Mouse (Mus musculus): Measurements from ENCODE around the gene Nol12.

The Nol12 gene

GRCm38 (mm10) chr15:78990970-78991525 is 56.3 kb downstream of the Nol12 start:
- in situ Hi-C loops (cut with MseI, MboI): no loop called here

GRCm38 (mm10) chr15:78992235-78992634 is 57.5 kb downstream of the Nol12 start:
- in situ Hi-C loops (cut with MseI, MboI): no loop called here

GRCm38 (mm10) chr15:78992925-78993324 is 58.2 kb downstream of the Nol12 start:
- in situ Hi-C loops (cut with MseI, MboI): no loop called here

All from mouse trophoblast stem cell (cell line).